Mouse (Mus musculus): Measurements from ENCODE around the gene Ltbr. TPM values are rescaled to one million over a fixed set of nuclear protein-coding genes. Genes with fewer than 3 reads are reported as not detected.

The Ltbr gene
- total and polyA plus RNA-seq, 2 experiments from 2014 or later, result 14.8 to 19.9 TPM

GRCm38 (mm10) chr6:125344866-125345265 is 31.2 kb upstream of the Ltbr start:
- TF ChIP-seq CTCF (IDR thresholded peaks at IDR 0.05; ENCODE audit: low read depth), result no peak
- Histone ChIP-seq H3K4me2 (ENCODE audit: low read depth) (no peak overlapping the region), H3K27me3 (ENCODE audit: insufficient read depth, low read length) (no peaks in the 10 kb centered on the region), H3K4me3 (ENCODE audit: low read depth, low read length) (no peak overlapping the region), H3K4me1 (ENCODE audit: insufficient read depth) (no peaks in the 10 kb centered on the region), H3K27ac (ENCODE audit: low read depth, low read length) (no peak overlapping the region), H3K36me3 (ENCODE audit: insufficient read depth) (no peaks in the 10 kb centered on the region), H3K9me3 (ENCODE audit: low read length) (no peaks in the 10 kb centered on the region), H3K9ac (no peak overlapping the region)
- ATAC-seq (no peak), DNase-seq (no peak)
- whole genome bisulfite sequencing, result 69% methylated on average over 4 of the region's 4 CpGs

GRCm38 (mm10) chr6:125344084-125344483 is 30.4 kb upstream of the Ltbr start:
- DNase-seq, result no peak
- WGBS, result 24% methylated on average over 8 of the region's 8 CpGs
- H3K9me3 ChIP-seq (ENCODE audit: low read length), result no peaks in the 10 kb centered on the region
- TF ChIP-seq CTCF (IDR thresholded peaks at IDR 0.05; ENCODE audit: low read depth), result no peak
- no peaks in the 10 kb centered on the region for H3K36me3 ChIP-seq (ENCODE audit: insufficient read depth)
- H3K4me1 ChIP-seq (ENCODE audit: insufficient read depth), result no peaks in the 10 kb centered on the region
- H3K4me3 ChIP-seq (ENCODE audit: low read depth, low read length), result no peak overlapping the region
- no peak for ATAC-seq
- no peaks in the 10 kb centered on the region for H3K27me3 ChIP-seq (ENCODE audit: insufficient read depth, low read length)
- H3K9ac ChIP-seq, result no peak overlapping the region
- H3K27ac ChIP-seq (ENCODE audit: low read depth, low read length), result no peak overlapping the region
- no peak overlapping the region for H3K4me2 ChIP-seq (ENCODE audit: low read depth)

- no peak for TF ChIP-seq CTCF (IDR thresholded peaks at IDR 0.05; ENCODE audit: low read depth)
- ATAC-seq, result no peak
- Histone ChIP-seq H3K9ac (no peak overlapping the region), H3K4me2 (ENCODE audit: low read depth) (no peak overlapping the region), H3K9me3 (ENCODE audit: low read length) (no peaks in the 10 kb centered on the region), H3K27me3 (ENCODE audit: insufficient read depth, low read length) (no peaks in the 10 kb centered on the region), H3K27ac (ENCODE audit: low read depth, low read length) (no peak overlapping the region), H3K36me3 (ENCODE audit: insufficient read depth) (no peaks in the 10 kb centered on the region), H3K4me1 (ENCODE audit: insufficient read depth) (no peaks in the 10 kb centered on the region), H3K4me3 (ENCODE audit: low read depth, low read length) (no peak overlapping the region)
- no peak for DNase-seq
- WGBS, result 59% methylated on average over 3 of the region's 3 CpGs
Measured at GRCm38 (mm10) chr6:125342198-125342597, 28.5 kb upstream of the Ltbr start.

GRCm38 (mm10) chr6:125340244-125340643 is 26.6 kb upstream of the Ltbr start:
- ATAC-seq (no peak), DNase-seq (no peak)
- H3K27me3 ChIP-seq (ENCODE audit: insufficient read depth, low read length), result no peaks in the 10 kb centered on the region
- no peak overlapping the region for H3K27ac ChIP-seq (ENCODE audit: low read depth, low read length)
- 66% methylated on average over 5 of the region's 5 CpGs for WGBS
- H3K4me1 ChIP-seq (ENCODE audit: insufficient read depth), result no peaks in the 10 kb centered on the region
- no peak overlapping the region for H3K4me3 ChIP-seq (ENCODE audit: low read depth, low read length)
- no peak for TF ChIP-seq CTCF (IDR thresholded peaks at IDR 0.05; ENCODE audit: low read depth)
- no peaks in the 10 kb centered on the region for H3K36me3 ChIP-seq (ENCODE audit: insufficient read depth)
- no peaks in the 10 kb centered on the region for H3K9me3 ChIP-seq (ENCODE audit: low read length)
- no peak overlapping the region for H3K9ac ChIP-seq
- no peak overlapping the region for H3K4me2 ChIP-seq (ENCODE audit: low read depth)

- H3K4me1 ChIP-seq (ENCODE audit: insufficient read depth), result no peaks in the 10 kb centered on the region
- no peaks in the 10 kb centered on the region for H3K36me3 ChIP-seq (ENCODE audit: insufficient read depth)
- H3K9ac ChIP-seq, result no peak overlapping the region
- H3K4me2 ChIP-seq (ENCODE audit: low read depth), result no peak overlapping the region
- 80% methylated on average over 9 of the region's 9 CpGs for WGBS
- no peak for TF ChIP-seq CTCF (IDR thresholded peaks at IDR 0.05; ENCODE audit: low read depth)
- no peak overlapping the region for H3K4me3 ChIP-seq (ENCODE audit: low read depth, low read length)
- no peaks in the 10 kb centered on the region for H3K9me3 ChIP-seq (ENCODE audit: low read length)
- no peak for DNase-seq
- no peak overlapping the region for H3K27ac ChIP-seq (ENCODE audit: low read depth, low read length)
- H3K27me3 ChIP-seq (ENCODE audit: insufficient read depth, low read length), result no peaks in the 10 kb centered on the region
- ATAC-seq, result no peak
Measured at GRCm38 (mm10) chr6:125338791-125339660, 25.3 kb upstream of the Ltbr start.

GRCm38 (mm10) chr6:125334356-125334755 is 20.7 kb upstream of the Ltbr start:
- Histone ChIP-seq H3K27me3 (ENCODE audit: insufficient read depth, low read length) (no peaks in the 10 kb centered on the region), H3K27ac (ENCODE audit: low read depth, low read length) (no peak overlapping the region), H3K9ac (no peak overlapping the region), H3K4me2 (ENCODE audit: low read depth) (no peak overlapping the region), H3K9me3 (ENCODE audit: low read length) (no peaks in the 10 kb centered on the region), H3K4me3 (ENCODE audit: low read depth, low read length) (no peak overlapping the region), H3K4me1 (ENCODE audit: insufficient read depth) (0 out of 2 replicates have a peak, but pooled peaks cover 4% of the 10 kb centered on the region), H3K36me3 (ENCODE audit: insufficient read depth) (no peaks in the 10 kb centered on the region)
- WGBS, result 44% methylated on average over 2 of the region's 2 CpGs
- no peak for ATAC-seq
- DNase-seq, result no peak
- no peak for TF ChIP-seq CTCF (IDR thresholded peaks at IDR 0.05; ENCODE audit: low read depth)

- H3K27me3 ChIP-seq (ENCODE audit: insufficient read depth, low read length), result no peaks in the 10 kb centered on the region
- no peak overlapping the region for H3K4me3 ChIP-seq (ENCODE audit: low read depth, low read length)
- no peak for TF ChIP-seq CTCF (IDR thresholded peaks at IDR 0.05; ENCODE audit: low read depth)
- no peaks in the 10 kb centered on the region for H3K36me3 ChIP-seq (ENCODE audit: insufficient read depth)
- 77% methylated on average over 14 of the region's 14 CpGs for WGBS
- H3K4me1 ChIP-seq (ENCODE audit: insufficient read depth), result 0 out of 2 replicates have a peak, but pooled peaks cover 4% of the 10 kb centered on the region
- H3K9me3 ChIP-seq (ENCODE audit: low read length), result no peaks in the 10 kb centered on the region
- no peak overlapping the region for H3K27ac ChIP-seq (ENCODE audit: low read depth, low read length)
- H3K9ac ChIP-seq, result no peak overlapping the region
- DNase-seq, result no peak
- no peak overlapping the region for H3K4me2 ChIP-seq (ENCODE audit: low read depth)
- ATAC-seq, result no peak
Measured at GRCm38 (mm10) chr6:125333112-125333899, 19.6 kb upstream of the Ltbr start.

All from forebrain, postnatal 0 days (tissue).